Mouse (Mus musculus) hindbrain, embryonic 13.5 days (tissue): ENCODE measurements around the gene Rbm38. TPM values are rescaled to one million over a fixed set of nuclear protein-coding genes. Genes with fewer than 3 reads are reported as not detected.

Source experiments
- ATAC-seq: fragments of 200-750 bp; cut with Nextera tagmentation; 2 replicates; pipeline ENCODE4 v1.8.0; 2017; ENCODE audit warnings: moderate TSS enrichment; ENCODE audit not compliant: low FRiP score
- H3K27ac ChIP-seq: fragments of 300-500 bp; sonication (generic); 2 replicates; pipeline ENCODE4 v1.5.1; 2015; ENCODE audit warnings: inconsistent platforms, mild to moderate bottlenecking, moderate library complexity
- H3K27me3 ChIP-seq: fragments of 300-500 bp; sonication (generic); 2 replicates; pipeline ENCODE4 v1.6.1; 2015; ENCODE audit warnings: mild to moderate bottlenecking, inconsistent platforms
- H3K36me3 ChIP-seq: fragments of 300-500 bp; sonication (generic); 2 replicates; pipeline ENCODE4 v1.6.1; 2015; ENCODE audit warnings: mild to moderate bottlenecking, inconsistent platforms
- H3K4me1 ChIP-seq: fragments of 300-500 bp; sonication (generic); replicated peaks from 2 replicates; pipeline ENCODE4 v1.6.1; 2015; ENCODE audit warnings: inconsistent platforms
- H3K4me2 ChIP-seq: fragments of 300-500 bp; sonication (generic); 2 replicates; pipeline ENCODE4 v1.6.1; 2015; ENCODE audit warnings: inconsistent platforms, mild to moderate bottlenecking, moderate library complexity
- H3K4me3 ChIP-seq: fragments of 300-500 bp; sonication (generic); 2 replicates; pipeline ENCODE4 v1.5.1; 2015; ENCODE audit warnings: mild to moderate bottlenecking, inconsistent platforms
- H3K9ac ChIP-seq: fragments of 300-500 bp; sonication (generic); 2 replicates; pipeline ENCODE4 v1.6.1; 2015; ENCODE audit warnings: mild to moderate bottlenecking, inconsistent platforms
- H3K9me3 ChIP-seq: fragments of 300-500 bp; sonication (generic); 2 replicates; pipeline ENCODE4 v1.6.1; 2016; ENCODE audit warnings: inconsistent platforms
- WGBS: fragments of 180-500 bp; shearing (Covaris S2); methylation state at CpG from one replicate; pipeline ENCODE4 v1.1.7; 2015; 5-methylcytosine and 5-hydroxymethylcytosine counted together
- polyA plus RNA-seq: library from polyadenylated mRNA; unstranded; fragments of >200 nt; fragmentation: Nextera tagmentation; extraction: Ambion mirVana; gene quantifications from 2 replicates; pipeline ENCODE4 v1.2.1, GENCODE M21; 2015

Rbm38 gene
- polyA plus RNA-seq, 1 experiment from 2014 or later: 20.6 TPM

DNA sequence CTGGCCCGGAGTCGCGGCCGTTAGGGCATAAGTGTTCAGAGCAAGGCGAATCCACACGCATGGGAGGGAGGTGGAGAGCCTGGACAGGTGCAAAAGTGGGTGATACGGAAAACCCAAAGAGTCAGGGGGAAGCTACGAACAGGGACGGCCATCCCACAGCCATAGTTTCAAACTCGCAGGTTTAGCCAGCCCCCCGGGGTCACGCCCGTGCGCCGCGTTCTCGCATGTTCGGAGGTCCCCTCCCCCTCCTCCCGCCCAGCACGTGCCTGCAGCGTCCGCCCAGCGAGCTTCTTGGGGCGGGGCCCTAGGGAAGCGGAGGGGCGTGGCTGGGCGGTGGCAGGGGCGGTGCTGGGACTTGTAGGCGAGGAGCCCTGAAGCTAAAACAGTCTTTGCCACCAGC, 508 bp upstream of the Rbm38 start:
- Histone ChIP-seq H3K4me1 (peaks cover 41% of the 10 kb centered on the region), H3K4me3 (peak overlapping the region; percentile 41), H3K27ac (no peak overlapping the region), H3K9me3 (no peaks in the 10 kb centered on the region), H3K9ac (peak overlapping the region; percentile 55; the same call in 1 of the 2 replicates), H3K4me2 (peak overlapping the region; percentile 72), H3K27me3 (peaks cover 42% of the 10 kb centered on the region), H3K36me3 (peaks cover 19% of the 10 kb centered on the region)
- under 1% methylated on average over 28 of the region's 29 CpGs for WGBS
- ATAC-seq: peak; percentile 58

DNA sequence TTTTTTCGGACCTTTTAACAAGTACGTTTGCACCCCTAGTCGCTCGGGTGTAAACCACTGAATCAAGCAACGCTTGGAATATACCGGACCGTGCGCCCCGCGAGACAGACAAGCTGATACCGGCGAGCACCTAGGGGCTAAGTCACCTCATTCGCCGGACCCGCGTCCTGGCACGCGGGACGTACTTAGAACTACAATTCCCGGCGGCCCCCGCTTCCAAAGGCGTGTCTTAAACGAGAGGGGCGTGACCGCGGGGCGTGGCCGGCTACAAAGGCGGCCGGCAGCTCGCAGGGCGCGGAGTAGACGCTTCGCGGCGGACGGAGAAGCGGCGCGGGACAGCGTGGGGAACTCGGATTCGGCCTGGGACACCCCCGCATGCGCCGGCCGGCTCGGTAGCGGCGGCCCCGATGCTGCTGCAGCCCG, 1.3 kb downstream of the Rbm38 start:
- Histone ChIP-seq H3K4me1 (peaks cover 59% of the 10 kb centered on the region), H3K27me3 (peaks cover 42% of the 10 kb centered on the region), H3K4me2 (peak overlapping the region; percentile 91), H3K9me3 (no peaks in the 10 kb centered on the region), H3K36me3 (peaks cover under 1% of the 10 kb centered on the region; the same call in 1 of the 2 replicates), H3K4me3 (peak overlapping the region; percentile 75), H3K27ac (peak overlapping the region; percentile 80), H3K9ac (peak overlapping the region; percentile 85)
- under 1% methylated on average over 54 of the region's 54 CpGs for WGBS
- peak; percentile 80 for ATAC-seq

DNA sequence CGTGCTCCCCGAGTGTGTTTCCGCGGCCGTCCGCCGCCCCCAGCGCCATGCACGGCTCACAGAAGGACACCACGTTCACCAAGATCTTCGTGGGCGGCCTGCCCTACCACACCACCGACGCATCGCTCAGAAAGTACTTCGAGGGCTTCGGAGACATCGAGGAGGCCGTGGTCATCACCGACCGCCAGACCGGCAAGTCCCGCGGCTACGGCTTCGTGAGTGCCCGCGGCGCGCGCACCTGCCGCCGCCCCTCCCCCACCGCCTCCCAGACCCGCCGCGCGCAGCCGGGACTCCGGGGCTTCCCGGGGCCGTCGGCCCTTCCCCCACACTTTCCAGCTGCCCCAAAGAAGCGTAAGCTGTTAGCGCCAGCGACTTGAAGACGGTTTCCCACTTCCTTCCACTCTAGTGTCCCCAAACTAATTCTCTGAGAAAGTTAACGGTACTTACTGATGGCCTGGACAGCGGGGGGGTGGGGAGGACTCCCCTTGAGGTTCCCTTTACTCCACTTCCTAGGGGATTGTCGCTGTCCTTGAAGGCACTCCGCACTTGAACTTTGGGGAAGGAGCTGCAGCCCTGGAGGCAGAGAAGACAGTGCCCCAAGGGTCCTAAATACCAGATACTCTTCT, 1.9 kb downstream of the Rbm38 start:
- no peaks in the 10 kb centered on the region for H3K9me3 ChIP-seq

DNA sequence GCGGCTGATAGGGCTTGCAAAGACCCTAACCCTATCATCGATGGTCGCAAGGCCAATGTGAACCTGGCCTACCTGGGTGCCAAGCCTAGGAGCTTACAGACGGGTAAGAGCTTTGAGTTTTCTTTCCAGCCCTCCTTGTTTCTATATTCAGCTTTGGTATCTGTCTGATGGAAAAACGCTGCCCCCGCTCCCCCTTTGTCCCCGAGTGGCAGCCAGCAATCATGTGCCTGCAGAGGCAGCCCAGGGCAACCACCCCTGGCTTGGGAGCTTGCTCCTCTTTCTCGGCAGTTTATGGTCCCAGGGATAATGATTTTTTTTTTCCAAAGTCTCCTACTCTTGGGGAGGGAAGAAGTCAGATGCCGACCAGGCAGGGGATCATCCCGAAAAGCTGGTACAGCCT, 2.5 kb downstream of the Rbm38 start:
- Histone ChIP-seq H3K27me3 (peaks cover 34% of the 10 kb centered on the region), H3K36me3 (peaks cover 5% of the 10 kb centered on the region; the same call in 1 of the 2 replicates), H3K4me2 (peak overlapping the region; percentile 91), H3K4me3 (peak overlapping the region; percentile 75), H3K9me3 (no peaks in the 10 kb centered on the region), H3K27ac (no peak overlapping the region), H3K4me1 (peaks cover 71% of the 10 kb centered on the region), H3K9ac (peak overlapping the region; percentile 85)
- no peak for ATAC-seq
- 19% methylated on average over 10 of the region's 10 CpGs for WGBS

More for the DNA sequence above, 1.9 kb downstream of the Rbm38 start:
- Histone ChIP-seq H3K4me3 (peak overlapping the region; percentile 75), H3K27me3 (peaks cover 38% of the 10 kb centered on the region), H3K4me1 (peaks cover 64% of the 10 kb centered on the region), H3K27ac (peak overlapping the region; percentile 80), H3K36me3 (no peaks in the 10 kb centered on the region), H3K4me2 (peak overlapping the region; percentile 91), H3K9ac (peak overlapping the region; percentile 85)
- WGBS: 0% methylated on average over 47 of the region's 51 CpGs
- peak; percentile 50 for ATAC-seq

DNA sequence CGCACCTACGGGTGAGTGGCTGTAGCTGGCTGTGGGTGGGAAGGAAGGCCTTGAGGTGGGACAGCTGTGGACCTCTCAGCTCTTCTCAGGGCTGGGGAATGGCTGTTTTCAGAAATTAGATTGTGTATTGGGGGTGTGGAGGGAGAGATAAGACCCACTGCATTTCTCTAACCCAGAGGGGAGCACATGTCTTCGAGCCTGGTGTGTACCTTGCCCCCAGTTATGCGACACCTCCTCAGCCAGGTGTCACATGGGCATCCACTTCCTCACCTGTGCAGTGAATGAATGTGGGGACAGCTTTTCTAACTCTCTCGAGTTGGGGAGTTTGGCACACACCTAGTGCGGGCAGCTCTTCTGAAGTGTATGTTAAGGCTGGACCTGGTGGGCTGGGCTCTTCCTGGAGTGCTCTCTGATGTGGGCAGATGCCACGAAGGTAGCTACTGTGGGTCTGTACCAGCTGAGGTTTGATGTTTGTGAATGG, 3.1 kb downstream of the Rbm38 start:
- ATAC-seq: no peak
- H3K4me3 ChIP-seq: peak overlapping the region; percentile 75
- H3K4me2 ChIP-seq: peak overlapping the region; percentile 91
- peak overlapping the region; percentile 85 for H3K9ac ChIP-seq
- peaks cover 29% of the 10 kb centered on the region for H3K27me3 ChIP-seq
- no peaks in the 10 kb centered on the region for H3K9me3 ChIP-seq
- H3K36me3 ChIP-seq: peaks cover 9% of the 10 kb centered on the region; the same call in 1 of the 2 replicates
- peaks cover 77% of the 10 kb centered on the region for H3K4me1 ChIP-seq
- H3K27ac ChIP-seq: no peak overlapping the region
- 89% methylated on average over 7 of the region's 7 CpGs for WGBS

DNA sequence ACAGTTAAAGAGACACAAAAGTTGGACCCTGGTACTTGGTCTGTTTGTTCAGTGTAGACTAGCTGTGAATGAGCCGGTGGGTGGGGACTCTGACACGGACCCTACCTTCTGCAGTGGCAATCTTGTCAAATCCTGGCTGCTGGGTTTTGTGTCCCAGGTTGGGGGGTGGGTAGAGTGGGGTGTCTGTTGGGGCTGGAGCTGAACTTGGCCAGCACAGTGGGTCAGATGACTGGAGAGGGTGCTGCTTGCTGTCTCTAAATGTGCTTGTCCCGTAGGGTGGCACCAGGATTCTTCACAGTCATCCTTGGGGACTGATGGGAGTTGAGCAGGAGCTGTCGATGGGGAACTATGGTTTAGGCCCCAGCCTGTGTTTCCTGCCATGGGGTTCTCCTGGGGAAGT, 3.7 kb downstream of the Rbm38 start:
- no peak overlapping the region for H3K27ac ChIP-seq
- H3K27me3 ChIP-seq: peaks cover 24% of the 10 kb centered on the region
- H3K9me3 ChIP-seq: no peaks in the 10 kb centered on the region
- peak overlapping the region; percentile 75; the same call in 1 of the 2 replicates for H3K4me3 ChIP-seq
- peak overlapping the region; percentile 91; the same call in 1 of the 2 replicates for H3K4me2 ChIP-seq
- no peak for ATAC-seq
- peaks cover 9% of the 10 kb centered on the region; the same call in 1 of the 2 replicates for H3K36me3 ChIP-seq
- peaks cover 80% of the 10 kb centered on the region for H3K4me1 ChIP-seq
- peak overlapping the region; percentile 85; the same call in 1 of the 2 replicates for H3K9ac ChIP-seq
- whole genome bisulfite sequencing: 80% methylated on average over 4 of the region's 4 CpGs

DNA sequence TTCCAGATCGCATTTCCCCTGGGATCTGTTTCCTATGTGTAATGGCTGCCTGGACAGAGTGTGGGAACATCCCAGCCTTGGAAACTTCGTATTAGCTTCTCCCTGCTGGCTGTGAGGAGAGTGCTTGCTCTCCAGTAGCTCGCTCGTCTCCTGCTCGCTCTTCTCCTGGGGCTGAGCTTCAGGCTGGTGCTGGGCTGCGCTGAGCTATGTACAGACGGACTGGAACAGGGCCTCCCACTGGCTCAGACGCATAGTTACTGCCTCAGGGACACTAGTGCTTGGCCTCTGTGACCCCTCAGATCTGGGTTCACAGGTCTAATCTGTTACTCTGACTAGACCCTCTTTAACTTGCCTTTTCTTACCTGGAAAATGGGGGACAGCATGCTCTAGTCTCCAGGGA, 4.1 kb downstream of the Rbm38 start:
- ATAC-seq: no peak
- peaks cover 19% of the 10 kb centered on the region for H3K27me3 ChIP-seq
- H3K4me2 ChIP-seq: peak overlapping the region; percentile 91; the same call in 1 of the 2 replicates
- H3K9me3 ChIP-seq: no peaks in the 10 kb centered on the region
- no peak overlapping the region for H3K4me3 ChIP-seq
- H3K36me3 ChIP-seq: peaks cover 9% of the 10 kb centered on the region; the same call in 1 of the 2 replicates
- WGBS: 65% methylated on average over 8 of the region's 8 CpGs
- no peak overlapping the region for H3K27ac ChIP-seq
- no peak overlapping the region; the same call in 1 of the 2 replicates for H3K9ac ChIP-seq
- peaks cover 77% of the 10 kb centered on the region for H3K4me1 ChIP-seq

DNA sequence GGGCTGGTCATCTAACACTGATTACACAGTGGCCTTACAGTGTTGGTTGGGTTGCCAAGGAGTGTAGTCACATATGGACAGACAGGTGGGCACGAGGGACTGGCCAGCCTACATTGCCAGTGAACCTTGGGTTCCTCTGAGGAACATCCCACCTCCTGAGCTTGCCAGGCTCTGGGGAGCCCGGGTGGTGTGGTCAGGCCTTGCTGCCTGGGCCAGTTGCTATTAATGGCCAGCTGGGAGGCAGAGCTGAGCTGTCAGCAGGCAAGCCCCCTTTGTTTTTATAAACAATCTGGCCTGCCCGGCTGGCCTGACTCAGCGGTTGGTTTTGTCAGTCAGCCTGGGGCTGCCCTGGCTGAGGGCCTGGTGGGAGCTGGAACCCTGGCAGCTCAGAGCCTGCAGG, 4.6 kb downstream of the Rbm38 start:
- Histone ChIP-seq H3K4me1 (peaks cover 71% of the 10 kb centered on the region), H3K4me3 (peak overlapping the region; percentile 2; the same call in 1 of the 2 replicates), H3K36me3 (peaks cover 13% of the 10 kb centered on the region), H3K9me3 (no peaks in the 10 kb centered on the region), H3K27ac (peak overlapping the region; percentile 26; the same call in 1 of the 2 replicates), H3K4me2 (peak overlapping the region; percentile 18; the same call in 1 of the 2 replicates), H3K9ac (peak overlapping the region; percentile 56), H3K27me3 (peaks cover 14% of the 10 kb centered on the region)
- 15% methylated on average over 4 of the region's 4 CpGs for WGBS
- no peak for ATAC-seq

DNA sequence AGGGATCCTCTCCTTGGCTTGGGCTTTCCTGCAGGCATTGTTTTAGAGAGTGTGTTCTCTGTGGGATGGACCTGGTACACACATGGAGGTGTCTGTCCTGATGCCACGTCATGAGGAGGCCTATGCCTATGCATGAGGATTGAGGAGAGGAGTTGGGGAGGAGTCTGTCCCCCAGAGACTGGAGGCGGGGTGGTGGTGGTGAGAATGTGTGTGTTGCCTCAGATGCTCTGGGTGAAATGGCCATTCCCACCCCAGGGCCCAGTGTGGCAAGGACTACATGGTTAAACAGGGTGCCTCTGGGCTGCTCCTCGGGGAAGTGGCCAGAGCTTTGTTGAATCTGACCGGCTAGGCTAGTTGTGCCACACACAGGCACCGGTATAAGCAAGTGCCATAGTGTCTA, 6.0 kb downstream of the Rbm38 start:
- no peak overlapping the region for H3K9ac ChIP-seq
- peaks cover 27% of the 10 kb centered on the region for H3K36me3 ChIP-seq

DNA sequence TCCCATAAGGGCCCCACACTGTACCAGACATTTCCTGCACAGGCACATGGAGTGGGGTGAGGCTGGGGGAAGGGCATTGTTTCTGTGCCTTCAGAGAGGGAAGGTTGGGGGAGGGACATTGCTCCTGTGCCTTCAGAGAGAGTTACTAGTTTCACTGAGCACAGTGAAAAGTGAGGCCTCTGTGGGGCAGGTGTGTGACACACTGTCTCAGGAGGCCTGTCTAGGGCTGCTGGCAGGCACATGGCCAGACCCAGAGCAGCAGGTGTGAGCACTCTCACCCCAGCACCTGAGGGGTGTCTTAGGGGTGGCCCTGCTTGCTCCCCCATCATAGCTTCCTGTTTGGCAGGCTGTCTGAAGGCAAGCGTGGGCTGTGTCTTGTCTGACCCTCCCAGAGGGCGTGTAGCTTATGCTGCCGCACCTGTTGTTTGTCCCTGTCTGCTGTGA, 6.4 kb downstream of the Rbm38 start:
- H3K36me3 ChIP-seq: peaks cover 31% of the 10 kb centered on the region
- H3K9ac ChIP-seq: no peak overlapping the region
- no peak overlapping the region for H3K4me3 ChIP-seq
- H3K4me2 ChIP-seq: no peak overlapping the region
- H3K4me1 ChIP-seq: peaks cover 65% of the 10 kb centered on the region
- H3K9me3 ChIP-seq: no peaks in the 10 kb centered on the region
- no peaks in the 10 kb centered on the region for H3K27me3 ChIP-seq
- 89% methylated on average over 3 of the region's 3 CpGs for WGBS
- no peak overlapping the region for H3K27ac ChIP-seq
- ATAC-seq: no peak

More for the DNA sequence above, 6.0 kb downstream of the Rbm38 start:
- H3K27me3 ChIP-seq: peaks cover 1% of the 10 kb centered on the region; the same call in 1 of the 2 replicates
- H3K27ac ChIP-seq: no peak overlapping the region
- WGBS: 87% methylated on average over 5 of the region's 5 CpGs
- no peak overlapping the region for H3K4me2 ChIP-seq
- no peak for ATAC-seq
- H3K4me1 ChIP-seq: peaks cover 65% of the 10 kb centered on the region
- H3K4me3 ChIP-seq: no peak overlapping the region
- no peaks in the 10 kb centered on the region for H3K9me3 ChIP-seq

DNA sequence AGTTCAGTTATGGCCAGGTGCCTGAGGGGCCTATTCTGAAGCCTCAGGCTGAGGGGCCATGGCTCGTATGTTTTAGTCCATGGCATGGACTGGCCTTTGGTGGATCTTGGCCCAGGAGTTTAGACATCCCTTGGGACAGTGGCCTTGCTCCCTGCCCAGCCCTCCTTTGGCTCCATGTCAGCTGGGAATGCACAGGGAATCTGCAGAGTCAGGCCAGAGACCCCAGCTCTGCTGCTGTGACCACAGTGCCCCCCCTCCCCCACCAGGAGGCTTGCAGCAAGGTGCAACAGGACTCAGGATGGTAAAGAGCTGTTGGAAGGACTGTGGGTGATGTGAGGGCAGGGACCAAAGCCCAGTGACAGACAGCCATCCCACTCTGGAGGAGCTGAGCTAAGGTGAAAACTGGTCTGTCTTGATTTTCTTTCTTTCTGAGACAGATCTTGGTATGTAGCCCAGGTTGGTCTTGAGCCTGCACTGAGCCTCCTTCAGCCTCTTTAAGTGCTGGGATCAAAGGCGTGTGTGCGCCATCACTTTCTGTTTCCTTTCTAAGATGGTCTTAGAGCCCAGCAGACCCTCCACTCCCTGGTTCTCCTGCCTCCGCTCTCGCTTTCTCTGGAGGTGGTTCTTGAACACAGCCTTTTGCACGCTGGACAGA, 7.0 kb downstream of the Rbm38 start:
- Histone ChIP-seq H3K9ac (no peak overlapping the region), H3K9me3 (no peaks in the 10 kb centered on the region), H3K27ac (no peak overlapping the region), H3K4me3 (no peak overlapping the region), H3K27me3 (no peaks in the 10 kb centered on the region), H3K4me2 (no peak overlapping the region), H3K36me3 (peaks cover 37% of the 10 kb centered on the region), H3K4me1 (peaks cover 64% of the 10 kb centered on the region)
- ATAC-seq: no peak
- 91% methylated on average over 6 of the region's 6 CpGs for WGBS

DNA sequence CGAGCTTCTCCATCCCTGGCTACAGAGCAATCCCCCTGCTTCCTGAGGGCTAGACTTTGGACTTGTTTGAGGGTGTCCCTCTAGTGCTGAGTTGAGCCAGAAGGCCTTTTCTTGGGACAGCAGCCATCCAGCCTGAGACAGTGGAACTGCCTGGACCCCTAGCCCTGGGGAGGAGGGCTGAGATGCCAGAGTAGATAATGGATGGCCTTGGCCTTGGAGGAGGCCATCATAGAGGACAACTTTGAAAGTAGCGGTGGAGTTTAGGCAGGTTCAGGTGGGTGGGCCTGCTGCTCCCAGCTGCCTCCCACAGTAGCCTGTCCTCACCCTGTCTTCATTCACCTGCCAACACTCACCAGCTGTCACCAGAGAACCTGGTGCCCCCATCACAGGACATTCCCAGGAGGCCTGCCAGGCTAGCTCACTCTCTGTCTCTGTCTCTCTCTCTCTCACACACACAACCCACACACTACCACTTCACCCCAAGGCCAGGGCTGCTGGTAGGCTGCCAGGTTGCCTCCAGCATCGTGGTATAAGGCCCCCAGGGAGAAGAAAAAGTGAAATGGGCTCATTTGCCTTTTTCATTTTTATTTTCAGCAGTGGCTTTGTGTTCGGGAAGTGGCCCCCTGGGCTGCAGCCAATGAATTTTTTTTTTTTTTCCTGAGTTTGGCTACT, 7.7 kb downstream of the Rbm38 start:
- Histone ChIP-seq H3K36me3 (peaks cover 43% of the 10 kb centered on the region), H3K27me3 (no peaks in the 10 kb centered on the region), H3K4me2 (no peak overlapping the region), H3K27ac (0 out of 2 replicates have a peak overlapping the region, but pooled peaks have one; percentile 15), H3K9ac (0 out of 2 replicates have a peak overlapping the region, but pooled peaks have one; percentile 5), H3K4me1 (peaks cover 57% of the 10 kb centered on the region), H3K9me3 (no peaks in the 10 kb centered on the region), H3K4me3 (no peak overlapping the region)
- WGBS: 79% methylated on average over 4 of the region's 4 CpGs
- no peak for ATAC-seq
